Mouse (Mus musculus): ENCODE results near the gene Rufy3. TPM values are rescaled to one million over a fixed set of nuclear protein-coding genes. Genes with fewer than 3 reads are reported as not detected.

Gene Rufy3
- polyA plus RNA-seq, 1 experiment, result 4.9 TPM

- no peak for TF ChIP-seq POLR2A (IDR thresholded peaks at IDR 0.05; ENCODE audit: insufficient read length, low read depth)
- no peak overlapping the region for H3K4me2 ChIP-seq (ENCODE audit: low read depth)
- no peaks in the 10 kb centered on the region for H3K36me3 ChIP-seq (ENCODE audit: control insufficient read depth, insufficient read depth)
- no peaks in the 10 kb centered on the region for H3K27me3 ChIP-seq (ENCODE audit: control insufficient read depth, insufficient read depth, insufficient read length)
- H3ac ChIP-seq (ENCODE audit: control insufficient read depth, insufficient read length), result no peak overlapping the region
- H3K4me3 ChIP-seq, result no peak overlapping the region
- H3K79me2 ChIP-seq (ENCODE audit: control insufficient read depth, insufficient read depth), result no peaks in the 10 kb centered on the region
Measured at GRCm38 (mm10) chr5:88680567-88680966, 115.7 kb downstream of the Rufy3 start.

- Histone ChIP-seq H3K36me3 (ENCODE audit: control insufficient read depth, insufficient read depth) (no peaks in the 10 kb centered on the region), H3K4me3 (no peak overlapping the region), H3K27me3 (ENCODE audit: control insufficient read depth, insufficient read depth, insufficient read length) (no peaks in the 10 kb centered on the region), H3ac (ENCODE audit: control insufficient read depth, insufficient read length) (no peak overlapping the region), H3K79me2 (ENCODE audit: control insufficient read depth, insufficient read depth) (no peaks in the 10 kb centered on the region), H3K4me2 (ENCODE audit: low read depth) (no peak overlapping the region)
- TF ChIP-seq TCF12 (IDR thresholded peaks at IDR 0.05; ENCODE audit: insufficient read depth, poor library complexity, severe bottlenecking), result no peak
Measured at GRCm38 (mm10) chr5:88683706-88684105, 118.9 kb downstream of the Rufy3 start.

- TF ChIP-seq MAX (IDR thresholded peaks at IDR 0.05; ENCODE audit: low read depth), result no peak
- no peak for TF ChIP-seq CEBPB (IDR thresholded peaks at IDR 0.05; ENCODE audit: insufficient read depth, poor library complexity, severe bottlenecking)
- no peaks in the 10 kb centered on the region for H3K79me2 ChIP-seq (ENCODE audit: control insufficient read depth, insufficient read depth)
- no peaks in the 10 kb centered on the region for H3K36me3 ChIP-seq (ENCODE audit: control insufficient read depth, insufficient read depth)
- no peak overlapping the region for H3K4me2 ChIP-seq (ENCODE audit: low read depth)
- no peaks in the 10 kb centered on the region for H3K27me3 ChIP-seq (ENCODE audit: control insufficient read depth, insufficient read depth, insufficient read length)
- H3ac ChIP-seq (ENCODE audit: control insufficient read depth, insufficient read length), result no peak overlapping the region
- H3K4me3 ChIP-seq, result no peak overlapping the region
Measured at GRCm38 (mm10) chr5:88684226-88684625, 119.4 kb downstream of the Rufy3 start.

- H3K27me3 ChIP-seq (ENCODE audit: control insufficient read depth, insufficient read depth, insufficient read length), result no peaks in the 10 kb centered on the region
- no peak overlapping the region for H3K4me2 ChIP-seq (ENCODE audit: low read depth)
- no peaks in the 10 kb centered on the region for H3K79me2 ChIP-seq (ENCODE audit: control insufficient read depth, insufficient read depth)
- H3K36me3 ChIP-seq (ENCODE audit: control insufficient read depth, insufficient read depth), result no peaks in the 10 kb centered on the region
- H3ac ChIP-seq (ENCODE audit: control insufficient read depth, insufficient read length), result no peak overlapping the region
- no peak overlapping the region for H3K4me3 ChIP-seq
- TF ChIP-seq USF1 (IDR thresholded peaks at IDR 0.05; ENCODE audit: low read depth) (no peak), TCF12 (IDR thresholded peaks at IDR 0.05; ENCODE audit: insufficient read depth, poor library complexity, severe bottlenecking) (no peak), MYOG (IDR thresholded peaks at IDR 0.05; ENCODE audit: control insufficient read depth in 1 of 3, insufficient read depth in 1 of 3, insufficient read length in 2 of 3, low read depth in 2 of 3) (no peak), CEBPB (IDR thresholded peaks at IDR 0.05; ENCODE audit: insufficient read depth, poor library complexity, severe bottlenecking) (no peak), MAX (IDR thresholded peaks at IDR 0.05; ENCODE audit: low read depth) (no peak), SRF (IDR thresholded peaks at IDR 0.05; ENCODE audit: control insufficient read depth, insufficient read length, low read depth) (no peak), REST (IDR thresholded peaks at IDR 0.05; ENCODE audit: insufficient read depth, insufficient read length) (no peak), MYOD1 (IDR thresholded peaks at IDR 0.05; ENCODE audit: control insufficient read depth in 1 of 3, insufficient read length in 2 of 3, low read depth in 2 of 3) (no peak), POLR2A (IDR thresholded peaks at IDR 0.05; ENCODE audit: insufficient read length, low read depth) (no peak), POLR2AphosphoS2 (IDR thresholded peaks at IDR 0.05; ENCODE audit: insufficient read length, low read depth) (no peak)
Measured at GRCm38 (mm10) chr5:88685306-88685705, 120.5 kb downstream of the Rufy3 start.

- H3K4me2 ChIP-seq (ENCODE audit: low read depth), result no peak overlapping the region
- no peak overlapping the region for H3ac ChIP-seq (ENCODE audit: control insufficient read depth, insufficient read length)
- no peak for TF ChIP-seq USF1 (IDR thresholded peaks at IDR 0.05; ENCODE audit: low read depth)
- no peak for TF ChIP-seq TCF12 (IDR thresholded peaks at IDR 0.05; ENCODE audit: insufficient read depth, poor library complexity, severe bottlenecking)
- TF ChIP-seq TCF3 (IDR thresholded peaks at IDR 0.05; ENCODE audit: insufficient read length, low read depth), result no peak
- no peak for TF ChIP-seq POLR2AphosphoS2 (IDR thresholded peaks at IDR 0.05; ENCODE audit: insufficient read length, low read depth)
- no peak for TF ChIP-seq REST (IDR thresholded peaks at IDR 0.05; ENCODE audit: insufficient read depth, insufficient read length)
- no peak for TF ChIP-seq CEBPB (IDR thresholded peaks at IDR 0.05; ENCODE audit: insufficient read depth, poor library complexity, severe bottlenecking)
- TF ChIP-seq POLR2A (IDR thresholded peaks at IDR 0.05; ENCODE audit: insufficient read length, low read depth), result no peak
- TF ChIP-seq E2F4 (IDR thresholded peaks at IDR 0.05; ENCODE audit: insufficient read depth), result no peak
- no peak for TF ChIP-seq MYOG (IDR thresholded peaks at IDR 0.05; ENCODE audit: control insufficient read depth in 1 of 3, insufficient read depth in 1 of 3, insufficient read length in 2 of 3, low read depth in 2 of 3)
- TF ChIP-seq MYOD1 (IDR thresholded peaks at IDR 0.05; ENCODE audit: control insufficient read depth in 1 of 3, insufficient read length in 2 of 3, low read depth in 2 of 3), result no peak
- TF ChIP-seq SRF (IDR thresholded peaks at IDR 0.05; ENCODE audit: control insufficient read depth, insufficient read length, low read depth), result no peak
- TF ChIP-seq MAX (IDR thresholded peaks at IDR 0.05; ENCODE audit: low read depth), result no peak
Measured at GRCm38 (mm10) chr5:88685745-88686299, 121.0 kb downstream of the Rufy3 start.

GRCm38 (mm10) chr5:88687996-88688406 is 123.2 kb downstream of the Rufy3 start:
- Histone ChIP-seq H3ac (ENCODE audit: control insufficient read depth, insufficient read length) (no peak overlapping the region), H3K79me2 (ENCODE audit: control insufficient read depth, insufficient read depth) (no peaks in the 10 kb centered on the region), H3K27me3 (ENCODE audit: control insufficient read depth, insufficient read depth, insufficient read length) (no peaks in the 10 kb centered on the region), H3K36me3 (ENCODE audit: control insufficient read depth, insufficient read depth) (no peaks in the 10 kb centered on the region), H3K4me2 (ENCODE audit: low read depth) (peak overlapping the region; percentile 58), H3K4me3 (no peak overlapping the region)
- TF ChIP-seq REST (IDR thresholded peaks at IDR 0.05; ENCODE audit: insufficient read depth, insufficient read length) (no peak), TCF12 (IDR thresholded peaks at IDR 0.05; ENCODE audit: insufficient read depth, poor library complexity, severe bottlenecking) (no peak), CEBPB (IDR thresholded peaks at IDR 0.05; ENCODE audit: insufficient read depth, poor library complexity, severe bottlenecking) (no peak), E2F4 (IDR thresholded peaks at IDR 0.05; ENCODE audit: insufficient read depth) (no peak), MAX (IDR thresholded peaks at IDR 0.05; ENCODE audit: low read depth) (no peak), USF1 (IDR thresholded peaks at IDR 0.05; ENCODE audit: low read depth) (no peak), MYOG (IDR thresholded peaks at IDR 0.05; ENCODE audit: control insufficient read depth in 1 of 3, insufficient read depth in 1 of 3, insufficient read length in 2 of 3, low read depth in 2 of 3) (no peak), POLR2AphosphoS2 (IDR thresholded peaks at IDR 0.05; ENCODE audit: insufficient read length, low read depth) (no peak), POLR2A (IDR thresholded peaks at IDR 0.05; ENCODE audit: insufficient read length, low read depth) (no peak), MYOD1 (IDR thresholded peaks at IDR 0.05; ENCODE audit: control insufficient read depth in 1 of 3, insufficient read length in 2 of 3, low read depth in 2 of 3) (no peak), TCF3 (IDR thresholded peaks at IDR 0.05; ENCODE audit: insufficient read length, low read depth) (no peak), SRF (IDR thresholded peaks at IDR 0.05; ENCODE audit: control insufficient read depth, insufficient read length, low read depth) (no peak)

More at GRCm38 (mm10) chr5:88685745-88686299, 121.0 kb downstream of the Rufy3 start:
- Histone ChIP-seq H3K27me3 (ENCODE audit: control insufficient read depth, insufficient read depth, insufficient read length) (no peaks in the 10 kb centered on the region), H3K36me3 (ENCODE audit: control insufficient read depth, insufficient read depth) (no peaks in the 10 kb centered on the region), H3K4me3 (no peak overlapping the region), H3K79me2 (ENCODE audit: control insufficient read depth, insufficient read depth) (no peaks in the 10 kb centered on the region)

All from myocyte (in vitro differentiated cells).